Mouse (Mus musculus): ENCODE data around the gene Ccdc87.

GRCm38 (mm10) chr19:4836096-4836495, 3.1 kb upstream of the Ccdc87 start:
- TF ChIP-seq CTCF (IDR thresholded peaks at IDR 0.05; ENCODE audit: extremely low read depth, insufficient read depth, low read length) = no peak
- TF ChIP-seq POLR2A (IDR thresholded peaks at IDR 0.05; ENCODE audit: extremely low read depth, insufficient read depth, low read length) = no peak

All from cortical plate, adult 2 months (tissue).